Mouse (Mus musculus) erythroblast, embryonic 14.5 days (primary cell): ENCODE results near the gene Vmn1r152.
"Not testable (repeated sequence)": the region's sequence is repeated elsewhere in the genome, so short reads cannot be mapped to it uniquely, and the experiment has no call there.

Experiments
- GATA1 ChIP-seq: IDR thresholded peaks from 2 replicates; pipeline ENCODE4 v1.6.1; 2012; ENCODE audit warnings: low read length, inconsistent platforms, mixed read lengths
- TAL1 ChIP-seq: IDR thresholded peaks from 3 replicates; pipeline ENCODE4 v1.6.1; 2012; ENCODE audit warnings: low read length, inconsistent platforms, mixed read lengths

DNA sequence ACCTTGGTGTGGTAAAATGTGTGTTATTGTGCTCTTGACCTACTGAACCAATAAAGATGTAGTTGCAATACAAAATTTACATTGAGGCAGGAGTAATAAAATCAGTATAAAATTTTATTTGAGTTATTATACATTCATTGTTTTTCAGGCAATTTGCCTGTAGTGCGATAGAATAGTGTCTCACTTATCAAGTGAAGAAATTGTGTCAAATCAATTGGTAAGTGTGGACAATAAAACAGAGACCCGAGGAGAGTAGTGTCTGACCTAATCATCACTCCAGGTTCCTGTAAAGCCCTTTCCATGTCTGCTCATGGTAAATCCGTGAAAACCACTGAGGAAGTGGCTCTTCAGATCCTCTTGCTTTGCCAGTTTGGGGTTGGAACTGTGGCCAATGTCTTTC, at the start of gene Vmn1r152:
- not testable (repeated sequence) for TF ChIP-seq TAL1, GATA1
